Mouse (Mus musculus) hindbrain, embryonic 12.5 days (tissue): Measurements from ENCODE around the gene Agap3. TPM values are rescaled to one million over a fixed set of nuclear protein-coding genes. Genes with fewer than 3 reads are reported as not detected.

Source experiments
- polyA plus RNA-seq: library from polyadenylated mRNA; unstranded; fragments of >200 nt; fragmentation: Nextera tagmentation; extraction: Ambion mirVana; gene quantifications from 2 replicates; pipeline ENCODE4 v1.2.1, GENCODE M21; 2016

Agap3 gene
- polyA plus RNA-seq, 1 experiment from 2014 or later: 86.2 TPM

Other genes with a start within 250 kb of the Agap3 start
- gene Kcnh2, start 100.6 kb upstream of the Agap3 start, polyA plus RNA-seq: 14.6 and 17.4 TPM in 2 replicates
- 8.8 and 9.0 TPM in 2 replicates for gene Nos3, start 87.4 kb upstream of the Agap3 start, polyA plus RNA-seq
- 0.35 and 0.46 TPM in 2 replicates for gene Atg9b, start 60.0 kb upstream of the Agap3 start, polyA plus RNA-seq
- gene Abcb8, start 58.5 kb upstream of the Agap3 start, polyA plus RNA-seq: 38.7 and 43.5 TPM in 2 replicates
- gene Asic3, start 38.8 kb upstream of the Agap3 start, polyA plus RNA-seq: 1.0 and 1.2 TPM in 2 replicates
- 61.0 and 63.8 TPM in 2 replicates for gene Cdk5, start 28.6 kb upstream of the Agap3 start, polyA plus RNA-seq
- gene Slc4a2, start 28.3 kb upstream of the Agap3 start, polyA plus RNA-seq: 38.1 and 39.9 TPM in 2 replicates
- 109 and 113 TPM in 2 replicates for gene Fastk, start 6.9 kb upstream of the Agap3 start, polyA plus RNA-seq
- 32.6 and 36.7 TPM in 2 replicates for gene Tmub1, start 4.3 kb upstream of the Agap3 start, polyA plus RNA-seq
- gene Gbx1, start 75.0 kb downstream of the Agap3 start, polyA plus RNA-seq: 5.6 and 6.7 TPM in 2 replicates
- gene Asb10, start 88.8 kb downstream of the Agap3 start, polyA plus RNA-seq: 0.32 and 0.42 TPM in 2 replicates
- gene 4931409K22Rik, start 104.6 kb downstream of the Agap3 start, polyA plus RNA-seq: not detected in 2 replicates
- 108 and 110 TPM in 2 replicates for gene Abcf2, start 125.3 kb downstream of the Agap3 start, polyA plus RNA-seq
- gene Chpf2, start 134.6 kb downstream of the Agap3 start, polyA plus RNA-seq: 22.3 and 23.1 TPM in 2 replicates
- 78.4 and 83.2 TPM in 2 replicates for gene Smarcd3, start 172.2 kb downstream of the Agap3 start, polyA plus RNA-seq
- 40.3 and 42.3 TPM in 2 replicates for gene Nub1, start 233.4 kb downstream of the Agap3 start, polyA plus RNA-seq